Mouse (Mus musculus) gastrocnemius, postnatal 36 days (tissue): ENCODE results near the gene Serpinb6e. TPM values are rescaled to one million over a fixed set of nuclear protein-coding genes. Genes with fewer than 3 reads are reported as not detected.

ENCODE experiments used
- DNase-seq, 2 experiments: peaks; one replicate each; pipeline ENCODE4 v3.0.0; 2022
- intact Hi-C: fragments of 180-260 bp; cut with DNase I; formaldehyde crosslinking; loops from one replicate; pipeline ENCODE4 v1.15.1; 2025
- long read RNA-seq, 2 experiments: library from polyadenylated mRNA; stranded (forward); transcript quantifications; one replicate each; pipeline ENCODE4 v2.0.0; 2021
- total RNA-seq, 2 experiments: library from RNA; stranded (reverse); gene quantifications; 2 replicates each; pipeline ENCODE4 v1.2.3; 2021

The Serpinb6e gene
- not detected for total RNA-seq
- long read RNA-seq, experiment 1, result 0 reads
- long read RNA-seq, experiment 2, result 0 reads

DNA sequence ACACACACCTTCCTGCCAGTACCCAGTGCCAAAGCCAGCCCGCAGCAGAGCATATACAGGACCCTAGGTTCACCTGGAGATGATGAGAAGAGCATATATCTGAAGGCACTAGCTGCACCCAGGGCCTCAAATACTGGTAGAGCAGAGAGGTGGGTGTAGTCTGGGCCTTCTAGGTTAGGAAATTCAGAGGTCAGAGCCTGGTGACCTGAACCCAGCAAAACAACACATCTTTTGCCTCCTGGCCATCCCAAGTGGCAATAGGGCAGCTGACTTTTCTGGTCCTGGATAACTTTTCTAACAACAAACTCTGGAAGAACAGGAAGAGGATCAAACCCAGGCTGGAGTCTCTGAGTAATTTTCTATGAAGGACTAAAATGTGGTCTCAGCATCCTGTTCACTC, at the start of gene Serpinb6e:
Gene Serpinb6e, minus strand, starts transcription at position 101 of the 400 bp plus-strand sequence.
- intact Hi-C loops, result no loop called here
- DNase-seq, result no peak

GRCm38 (mm10) chr13:33830751-33831150, 12.5 kb downstream of the Serpinb6e start:
- intact Hi-C loops, result no loop called here
- DNase-seq, result no peak

- intact Hi-C loops, result no loop called here
- no peak for DNase-seq
Observed at GRCm38 (mm10) chr13:33823421-33823820, 19.8 kb downstream of the Serpinb6e start.

DNA sequence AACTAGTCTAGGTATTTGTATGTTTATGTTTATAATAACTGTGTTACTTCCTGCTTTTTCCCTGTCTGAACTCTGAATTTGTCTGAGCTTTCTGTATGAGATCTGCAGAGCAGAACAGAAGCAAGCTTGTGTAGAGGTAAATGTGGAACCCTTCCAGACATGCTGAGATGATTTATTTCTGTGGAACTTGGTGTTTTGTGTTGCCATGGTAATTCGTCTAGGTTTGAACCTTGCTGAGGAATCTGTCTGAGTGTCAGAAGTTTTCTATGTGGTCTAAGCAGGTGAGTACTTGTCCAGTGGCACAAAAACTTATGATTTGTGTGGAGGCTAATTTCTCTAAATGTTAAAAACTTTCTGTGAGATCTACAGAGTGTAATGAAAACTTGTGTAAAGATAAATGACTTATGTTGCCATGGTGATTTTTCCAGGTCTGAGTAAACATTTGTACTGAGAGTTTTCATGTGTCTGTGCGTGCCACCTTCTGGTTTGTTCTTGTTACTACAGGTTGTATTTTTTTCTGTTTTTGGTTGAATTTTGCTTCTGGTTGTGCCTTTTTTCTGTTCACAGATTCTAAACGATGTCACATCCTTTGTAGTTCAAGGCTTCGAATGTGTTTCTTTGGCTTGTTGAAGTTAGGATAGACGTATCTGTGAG, 21.6 kb downstream of the Serpinb6e start:
- DNase-seq, result no peak
- intact Hi-C loops, result no loop called here

Other genes with a start within 250 kb of the Serpinb6e start
- gene Serpinb6d, start 182.0 kb downstream of the Serpinb6e start, total RNA-seq, result not detected
- gene Serpinb6c, start 62.3 kb upstream of the Serpinb6e start, total RNA-seq, result not detected
- gene Nqo2, start 121.3 kb upstream of the Serpinb6e start, total RNA-seq, result 10 to 100 TPM; 14.2 to 16.1 TPM
- 1 to 10 TPM; 3.7 to 4.1 TPM for gene Ripk1, start 159.0 kb upstream of the Serpinb6e start, total RNA-seq
- 100 to 1,000 TPM; 104 to 198 TPM for gene Serpinb6a, start 159.4 kb upstream of the Serpinb6e start, total RNA-seq
- 10 to 100 TPM; 21.4 to 25.3 TPM for gene Bphl, start 194.2 kb upstream of the Serpinb6e start, total RNA-seq
- gene Tubb2a, start 234.6 kb upstream of the Serpinb6e start, total RNA-seq, result 10 to 100 TPM; 11.4 to 11.5 TPM